Mouse (Mus musculus): ENCODE measurements around the gene Stk31.

DNA sequence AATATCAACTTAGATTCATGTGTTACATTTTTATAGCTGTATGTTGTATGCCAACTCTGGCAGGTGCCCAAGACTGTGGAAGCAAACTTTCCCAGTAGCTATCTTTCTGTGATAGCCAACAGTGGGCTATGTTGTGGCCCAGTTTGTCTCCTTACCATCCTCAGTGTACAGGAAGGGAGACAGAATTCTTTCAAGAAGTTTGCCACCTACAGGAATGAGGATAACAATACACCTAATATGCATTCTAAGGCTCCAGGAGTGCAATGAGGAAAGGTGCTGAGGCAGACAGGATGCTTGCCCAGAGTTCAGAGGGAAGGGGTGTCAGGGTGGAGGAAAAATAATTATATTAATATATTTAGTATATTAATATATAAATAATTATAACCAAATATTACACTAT, 35.0 kb upstream of the Stk31 start:
- TF ChIP-seq CTCF (IDR thresholded peaks at IDR 0.05): peak; percentile 48
- TF ChIP-seq EP300 (IDR thresholded peaks at IDR 0.05; ENCODE audit: insufficient read depth, low read depth, low read length): no peak

Measured in heart, adult 2 months (tissue).